Mouse (Mus musculus) bone marrow macrophage, adult 2 months (primary cell): ENCODE measurements at regions not wholly inside any gene's neighbourhood (a gene's known extent, or its start where the extent isn't known, plus 50 kb on each side); places are given as distances from the start of the nearest gene placed in this dataset.

Source experiments
- H3K27ac ChIP-seq: 2 replicates; pipeline ENCODE4 v1.5.1; 2012; ENCODE audit warnings: low read depth, low read length; ENCODE audit not compliant: insufficient read depth
- H3K4me1 ChIP-seq: 2 replicates; pipeline ENCODE4 v1.6.1; 2012; ENCODE audit warnings: low read length; ENCODE audit not compliant: control insufficient read depth, insufficient read depth
- H3K4me3 ChIP-seq: 2 replicates; pipeline ENCODE4 v1.5.1; 2012; ENCODE audit warnings: mild to moderate bottlenecking, low read length, moderate library complexity; ENCODE audit not compliant: insufficient read depth
- CTCF ChIP-seq: IDR thresholded peaks from 2 replicates; pipeline ENCODE4 v1.5.1; 2012; ENCODE audit warnings: low read depth, mild to moderate bottlenecking, low read length, moderate library complexity
- POLR2A ChIP-seq: IDR thresholded peaks from 2 replicates; pipeline ENCODE4 v1.6.1; 2012; ENCODE audit warnings: mild to moderate bottlenecking, low read depth, low read length, borderline replicate concordance

DNA sequence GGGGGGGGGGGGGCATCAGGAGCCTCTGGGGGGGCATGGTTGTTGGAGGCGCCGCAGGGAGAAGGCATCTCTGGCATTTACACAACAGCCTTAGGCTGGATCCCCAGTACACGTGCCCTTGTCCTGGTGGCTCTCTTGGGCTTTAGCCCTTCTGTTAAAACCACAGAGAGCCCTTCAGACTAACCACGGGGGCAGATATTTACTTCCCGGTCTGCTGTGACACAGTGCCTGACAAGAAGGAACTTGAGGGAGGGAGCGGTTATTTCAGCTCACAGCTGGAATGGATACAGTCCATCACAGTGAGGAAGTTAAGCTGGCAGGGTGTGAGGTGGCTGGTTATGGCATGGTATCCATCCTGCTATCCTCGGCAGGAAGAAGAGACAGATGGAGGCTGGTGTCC lies 71.0 kb upstream of the Gm11733 start:
- Histone ChIP-seq H3K27ac (no peak overlapping the region), H3K4me3 (no peak overlapping the region), H3K4me1 (peaks cover 3% of the 10 kb centered on the region)
- TF ChIP-seq CTCF (no peak), POLR2A (no peak)

GRCm38 (mm10) chr11:117413942-117414705 lies 70.0 kb upstream of the Gm11733 start:
- peaks cover 3% of the 10 kb centered on the region for H3K4me1 ChIP-seq
- H3K4me3 ChIP-seq, result no peak overlapping the region
- no peak overlapping the region for H3K27ac ChIP-seq
- TF ChIP-seq CTCF, result no peak

GRCm38 (mm10) chr11:117414871-117415323 lies 69.3 kb upstream of the Gm11733 start:
- H3K27ac ChIP-seq, result no peak overlapping the region
- TF ChIP-seq POLR2A (no peak), CTCF (no peak)
- H3K4me3 ChIP-seq, result no peak overlapping the region
- peaks cover 3% of the 10 kb centered on the region for H3K4me1 ChIP-seq

DNA sequence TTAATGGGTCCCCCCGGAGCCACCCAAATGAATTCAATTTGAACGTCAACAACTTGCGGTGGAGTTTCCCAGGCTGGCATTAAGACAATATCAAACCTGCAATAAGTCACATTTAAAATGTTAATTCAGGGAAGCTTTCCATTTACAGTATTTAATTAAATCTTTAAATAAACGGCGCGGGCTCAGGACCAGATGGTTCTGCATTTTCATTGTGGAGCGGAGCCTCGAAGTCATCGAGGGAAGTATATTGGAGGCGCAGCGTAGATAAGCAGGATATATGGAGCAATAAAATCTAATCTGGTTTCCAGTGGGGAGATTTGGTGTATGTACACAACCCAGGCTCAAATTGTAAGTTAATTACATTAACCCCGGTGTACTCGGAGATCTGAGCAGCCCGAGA lies 68.7 kb upstream of the Gm11733 start:
- no peak overlapping the region for H3K4me3 ChIP-seq
- TF ChIP-seq POLR2A (no peak), CTCF (no peak)

GRCm38 (mm10) chr11:117415955-117416354 lies 68.2 kb upstream of the Gm11733 start:
- TF ChIP-seq POLR2A, result no peak
- no peak for TF ChIP-seq CTCF

More for the DNA sequence above, 68.7 kb upstream of the Gm11733 start:
- Histone ChIP-seq H3K27ac (no peak overlapping the region), H3K4me1 (peaks cover 3% of the 10 kb centered on the region)

DNA sequence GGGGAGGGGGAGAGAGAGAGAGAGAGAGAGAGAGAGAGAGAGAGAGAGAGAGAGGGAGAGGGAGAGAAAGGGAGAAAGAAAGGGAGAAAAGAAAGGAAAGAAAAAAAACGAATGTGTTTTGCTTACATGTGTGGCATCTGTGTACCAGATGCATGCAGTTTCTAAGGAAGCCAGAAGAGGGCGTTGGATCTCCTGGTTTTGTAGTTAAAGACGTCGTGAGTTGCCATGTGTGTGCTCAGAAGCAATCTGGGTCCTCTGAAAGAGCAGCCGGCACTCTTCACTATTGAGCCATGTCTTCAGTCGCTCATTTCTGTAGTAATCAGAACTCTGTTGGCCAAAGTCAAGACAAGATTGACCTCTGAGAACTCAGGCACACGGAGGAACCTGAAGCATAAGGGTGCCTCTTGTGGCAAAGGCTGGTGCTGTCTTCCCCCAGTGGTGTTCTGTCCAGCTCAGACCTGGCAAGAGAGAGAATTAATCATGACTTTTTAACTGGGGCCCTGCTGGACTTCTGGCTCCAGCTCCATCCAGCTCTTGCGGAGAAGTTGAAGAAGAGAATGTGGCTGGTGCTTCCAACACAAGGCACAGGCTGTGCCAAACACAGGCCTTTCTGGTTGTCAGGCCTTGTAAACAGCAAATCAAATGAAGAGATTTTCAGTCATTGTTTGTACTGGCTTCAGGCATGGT lies 67.0 kb upstream of the Gm11733 start:
- TF ChIP-seq CTCF (no peak), POLR2A (no peak)
- Histone ChIP-seq H3K27ac (no peak overlapping the region), H3K4me3 (no peak overlapping the region), H3K4me1 (peaks cover 3% of the 10 kb centered on the region)

More at GRCm38 (mm10) chr11:117415955-117416354, 68.2 kb upstream of the Gm11733 start:
- Histone ChIP-seq H3K4me1 (peaks cover 3% of the 10 kb centered on the region), H3K4me3 (no peak overlapping the region), H3K27ac (no peak overlapping the region)

- H3K27ac ChIP-seq, result no peak overlapping the region
- H3K4me1 ChIP-seq, result no peaks in the 10 kb centered on the region; the same call in 1 of the 2 replicates
- no peak overlapping the region for H3K4me3 ChIP-seq
- TF ChIP-seq CTCF (no peak), POLR2A (no peak)
Observed at GRCm38 (mm10) chr11:117417959-117418574, 66.1 kb upstream of the Gm11733 start.

DNA sequence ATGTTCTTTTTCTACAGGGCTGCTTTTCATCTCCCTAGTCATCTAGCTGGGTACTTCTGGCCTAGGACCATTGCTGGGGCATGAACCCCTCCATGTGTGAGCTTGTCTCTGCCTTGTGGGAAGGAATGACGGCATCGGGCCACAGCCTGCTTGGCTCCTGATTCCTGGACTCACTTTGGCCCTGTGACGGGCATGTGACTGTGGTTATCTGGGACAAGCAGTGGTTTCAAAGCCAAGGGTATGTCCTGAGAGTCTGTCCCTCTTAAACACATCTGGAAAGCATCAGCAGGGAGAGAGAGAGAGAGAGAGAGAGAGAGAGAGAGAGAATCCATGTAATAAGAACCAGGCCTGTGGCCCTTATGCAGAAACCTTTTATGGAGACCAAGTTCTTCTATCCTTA lies 65.2 kb upstream of the Gm11733 start:
- Histone ChIP-seq H3K27ac (no peak overlapping the region), H3K4me3 (no peak overlapping the region), H3K4me1 (no peaks in the 10 kb centered on the region)
- TF ChIP-seq POLR2A (no peak), CTCF (no peak)

DNA sequence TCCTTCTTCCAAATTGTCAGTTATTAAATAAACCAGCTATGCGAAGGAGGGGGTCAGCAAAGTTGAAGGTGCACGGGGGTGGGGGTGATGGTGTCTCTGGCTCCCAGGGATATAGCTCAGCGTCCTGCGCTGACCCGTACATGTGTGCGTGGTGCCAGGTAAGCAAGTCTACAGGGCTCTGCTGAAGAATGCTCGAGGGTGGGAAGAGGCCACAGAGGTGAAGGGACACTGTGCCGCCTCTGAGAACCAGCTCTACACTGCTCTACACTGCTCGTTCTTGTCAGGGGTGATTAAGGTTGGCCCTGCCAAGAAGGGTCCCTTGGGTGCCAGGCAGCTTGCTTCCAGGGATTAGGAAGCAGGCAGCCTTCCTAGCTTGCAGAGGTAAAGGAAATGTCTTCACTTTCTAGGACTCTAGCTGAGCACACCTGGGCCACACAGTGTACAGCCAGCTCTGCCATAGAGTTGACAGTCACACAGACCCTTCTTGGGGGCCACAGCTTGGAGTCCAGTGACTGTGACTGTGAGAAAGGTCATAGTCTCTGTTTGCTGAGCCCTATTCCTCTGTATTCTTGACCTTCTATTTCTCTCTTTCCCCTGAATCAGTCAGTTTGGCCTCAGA lies 64.7 kb upstream of the Gm11733 start:
- TF ChIP-seq POLR2A (no peak), CTCF (no peak)
- no peak overlapping the region for H3K27ac ChIP-seq
- no peaks in the 10 kb centered on the region for H3K4me1 ChIP-seq
- H3K4me3 ChIP-seq, result no peak overlapping the region
